Mouse (Mus musculus) intestine, embryonic 16.5 days (tissue): ENCODE data around the gene Igf2bp3. TPM values are rescaled to one million over a fixed set of nuclear protein-coding genes. Genes with fewer than 3 reads are reported as not detected.

Source experiments
- polyA plus RNA-seq: library from polyadenylated mRNA; unstranded; fragments of >200 nt; fragmentation: Nextera tagmentation; extraction: Ambion mirVana; gene quantifications from 2 replicates; pipeline ENCODE4 v1.2.1, GENCODE M21; 2015

Igf2bp3 gene
- polyA plus RNA-seq, 1 experiment from 2014 or later = 78.7 TPM

Other genes with a start within 250 kb of the Igf2bp3 start
- gene Doxl2, start 240.0 kb downstream of the Igf2bp3 start, polyA plus RNA-seq = not detected in 2 replicates
- not detected in 2 replicates for gene Svs1, start 228.1 kb downstream of the Igf2bp3 start, polyA plus RNA-seq
- 0.12 and 0.15 TPM in 2 replicates for gene Gpnmb, start 178.4 kb downstream of the Igf2bp3 start, polyA plus RNA-seq
- 69.1 and 74.4 TPM in 2 replicates for gene Malsu1, start 141.2 kb downstream of the Igf2bp3 start, polyA plus RNA-seq
- gene Tra2a, start 49.1 kb upstream of the Igf2bp3 start, polyA plus RNA-seq = 68.7 and 71.3 TPM in 2 replicates
- gene Ccdc126, start 104.3 kb upstream of the Igf2bp3 start, polyA plus RNA-seq = 10.4 and 10.9 TPM in 2 replicates
- 4.8 and 6.6 TPM in 2 replicates for gene Fam221a, start 152.8 kb upstream of the Igf2bp3 start, polyA plus RNA-seq
- not detected in 2 replicates for gene Stk31, start 180.6 kb upstream of the Igf2bp3 start, polyA plus RNA-seq